Mouse (Mus musculus) c-Kit-positive CD71-negative TER-119-negative erythroid progenitor cells, embryonic 14.5 days (primary cell): ENCODE measurements around the gene Tubb4b.

ENCODE experiments used
- DNase-seq: peaks from one replicate; pipeline ENCODE4 v3.0.0-alpha.2; 2013; ENCODE audit warnings: low read depth

Gene Tubb4b

GRCm38 (mm10) chr2:25185625-25186574, 38.6 kb downstream of the Tubb4b start:
- DNase-seq = no peak

DNA sequence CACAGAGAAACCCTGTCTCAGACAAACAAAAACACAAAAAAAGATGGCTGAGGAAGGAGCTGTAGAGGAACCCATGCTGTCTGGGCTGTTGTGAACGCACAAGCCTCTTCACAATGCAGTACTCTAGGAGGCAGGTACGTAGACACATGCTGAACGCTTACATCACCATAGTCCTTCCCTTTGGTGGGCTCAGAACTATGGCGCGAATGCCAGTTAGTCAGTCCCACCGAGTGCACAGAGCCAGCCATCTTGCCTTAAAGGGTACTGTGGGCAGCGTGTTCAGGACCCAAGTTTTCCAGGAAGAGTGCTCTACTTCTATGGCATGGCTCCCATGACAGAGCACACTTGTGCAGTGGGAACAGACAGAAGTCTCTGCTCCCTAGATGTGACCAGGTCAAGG, 40.0 kb downstream of the Tubb4b start:
- no peak for DNase-seq

DNA sequence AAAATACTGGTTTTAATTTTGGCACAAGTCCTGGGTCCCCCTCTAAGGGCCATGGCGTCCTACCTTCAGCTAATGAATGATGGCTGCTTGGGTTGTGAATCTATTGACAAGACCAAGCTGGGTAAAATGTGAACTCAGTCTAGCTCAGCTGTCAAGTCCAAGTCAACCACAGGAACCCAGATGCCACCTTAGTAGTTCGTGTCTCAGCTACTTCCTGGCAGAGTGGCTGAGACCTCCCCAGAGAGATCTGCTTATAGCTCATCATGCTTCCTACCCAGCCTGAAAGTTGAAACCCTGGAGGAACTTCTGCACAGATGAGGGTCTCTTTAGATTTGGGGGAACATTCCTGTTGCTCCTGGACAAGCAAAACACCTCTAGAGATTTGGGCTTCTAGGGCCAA, 41.2 kb downstream of the Tubb4b start:
- DNase-seq = no peak

- DNase-seq = no peak
These were observed 41.8 kb downstream of the Tubb4b start for GRCm38 (mm10) chr2:25182664-25183063.

DNA sequence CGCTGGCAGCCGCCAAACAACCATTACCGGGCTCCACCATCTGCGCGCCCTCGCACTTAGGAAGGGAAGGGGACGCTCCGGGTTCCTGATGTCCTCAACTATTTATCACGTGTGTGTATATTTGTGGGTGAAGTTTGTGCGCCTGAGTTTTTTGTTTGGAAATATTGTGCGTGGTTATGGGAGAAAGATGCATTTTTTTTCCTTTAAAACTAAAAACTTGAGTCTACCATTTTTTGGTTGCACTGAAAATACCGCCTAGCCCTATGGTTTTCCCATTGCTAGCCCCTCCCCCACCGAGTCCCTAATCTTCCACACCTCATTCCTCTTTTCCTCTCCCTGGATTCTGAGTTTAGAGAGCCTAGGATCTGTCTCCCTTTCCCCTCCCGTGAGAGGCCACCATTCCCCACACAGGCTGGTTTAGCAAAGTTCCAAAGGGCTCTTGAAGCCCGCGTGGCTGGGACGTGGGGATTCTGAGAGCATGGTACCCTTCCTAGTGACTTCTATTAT, 42.6 kb downstream of the Tubb4b start:
- DNase-seq = no peak

DNA sequence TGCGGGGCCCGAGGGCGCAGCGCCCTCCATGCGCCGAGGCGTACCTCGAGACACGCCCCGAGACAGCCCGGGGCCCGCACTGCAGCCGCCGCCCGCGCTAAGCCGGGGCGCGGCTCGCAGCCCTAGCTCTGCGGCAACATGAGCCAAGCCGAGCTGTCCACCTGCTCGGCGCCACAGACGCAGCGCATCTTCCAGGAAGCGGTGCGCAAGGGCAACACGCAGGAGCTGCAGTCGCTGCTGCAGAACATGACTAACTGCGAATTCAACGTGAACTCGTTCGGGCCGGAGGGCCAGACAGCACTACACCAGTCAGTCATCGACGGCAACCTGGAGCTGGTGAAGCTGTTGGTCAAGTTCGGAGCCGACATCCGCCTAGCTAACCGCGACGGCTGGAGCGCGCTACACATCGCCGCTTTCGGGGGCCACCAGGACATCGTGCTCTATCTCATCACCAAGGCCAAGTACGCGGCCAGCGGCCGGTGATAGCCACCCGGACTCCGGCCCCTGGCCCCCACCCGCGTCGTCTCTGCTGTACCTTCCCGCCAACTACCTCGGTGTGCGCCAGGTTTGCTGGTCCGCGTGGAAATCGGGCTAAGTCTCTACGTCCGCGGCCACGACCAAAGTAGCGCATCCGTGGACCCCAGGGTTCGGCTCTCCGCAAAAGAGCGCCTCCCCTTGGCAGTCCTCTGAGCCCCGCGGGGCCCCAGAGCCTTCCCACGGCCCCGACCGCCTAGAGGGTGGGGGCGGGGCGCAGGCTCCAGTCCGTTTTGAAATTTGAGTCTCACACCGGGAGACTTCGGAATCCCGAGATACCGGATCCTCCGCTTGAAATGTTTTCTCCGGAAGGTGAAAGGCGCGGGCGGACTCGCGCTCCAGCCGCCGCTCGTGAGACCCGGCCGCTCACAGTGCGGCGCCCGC, 43.3 kb downstream of the Tubb4b start:
- DNase-seq = no peak

GRCm38 (mm10) chr2:25180478-25180903, 44.0 kb downstream of the Tubb4b start, which contains the start of gene Nrarp:
Gene Nrarp, plus strand, starts transcription at chr2:25180758.
- DNase-seq = peak; percentile 80

DNA sequence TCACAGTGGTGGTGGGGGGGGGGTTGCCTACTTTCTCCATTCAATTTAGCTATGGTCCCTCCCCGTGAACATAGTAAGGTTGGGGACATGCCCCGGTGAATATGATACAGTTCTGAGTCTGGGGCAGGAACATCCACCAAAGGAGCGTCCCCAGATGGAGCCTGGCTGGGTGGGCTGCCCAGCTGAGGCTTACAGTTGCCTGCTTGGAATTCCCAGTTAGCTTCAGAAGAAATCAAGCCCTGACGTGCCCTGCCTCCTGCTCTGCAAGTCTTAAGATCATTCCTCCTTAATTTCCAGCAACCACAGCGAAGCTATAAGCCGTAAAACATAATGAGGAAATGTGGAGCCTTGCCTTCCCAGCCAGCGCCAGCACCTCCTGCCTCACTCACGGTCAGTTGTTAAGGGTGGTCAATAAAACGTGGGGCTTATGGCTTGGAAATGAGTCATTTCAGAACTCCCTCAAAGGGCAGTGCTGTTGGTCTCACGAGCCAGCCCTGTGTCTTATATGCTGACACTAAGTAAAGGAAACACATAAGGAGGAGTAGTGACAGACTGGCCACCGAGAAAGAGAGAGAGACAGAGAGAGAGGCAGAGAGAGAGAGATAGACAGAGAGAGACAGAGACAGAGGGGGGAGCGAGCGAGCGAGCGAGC, 44.8 kb downstream of the Tubb4b start:
- DNase-seq = no peak

DNA sequence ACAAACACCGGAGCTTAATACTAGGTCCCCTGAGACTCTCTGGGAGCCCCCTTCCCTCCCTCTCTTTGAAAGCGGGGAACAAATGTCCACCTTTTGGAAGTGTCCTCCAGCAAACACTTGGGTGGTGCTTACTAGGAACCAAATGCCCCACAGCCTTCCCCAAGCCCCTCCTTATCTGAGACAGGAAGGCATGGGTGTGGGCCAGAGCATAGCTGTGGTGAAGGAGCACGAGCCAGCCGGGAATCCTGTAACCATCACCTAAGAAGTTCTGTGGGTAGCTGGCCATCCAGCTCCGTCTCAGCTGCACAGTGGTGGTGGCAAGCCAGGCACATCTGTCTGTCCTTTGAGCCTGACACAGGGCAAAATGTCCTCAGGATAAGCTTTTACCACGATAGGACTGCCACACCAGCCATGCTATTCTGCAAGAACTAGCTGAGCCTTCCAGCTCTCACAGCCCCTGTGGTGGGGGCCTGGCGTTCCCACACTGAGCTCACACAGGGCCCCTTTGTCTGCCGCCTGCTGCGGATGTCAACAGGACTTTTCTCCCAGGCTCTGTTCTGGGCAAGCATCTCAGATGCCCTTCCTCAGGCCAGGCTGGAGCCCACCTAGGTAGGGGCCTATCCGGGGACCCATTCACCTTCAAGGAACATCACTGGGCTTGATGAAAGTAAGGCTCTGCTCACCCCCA, 46.1 kb downstream of the Tubb4b start:
- DNase-seq = no peak

DNA sequence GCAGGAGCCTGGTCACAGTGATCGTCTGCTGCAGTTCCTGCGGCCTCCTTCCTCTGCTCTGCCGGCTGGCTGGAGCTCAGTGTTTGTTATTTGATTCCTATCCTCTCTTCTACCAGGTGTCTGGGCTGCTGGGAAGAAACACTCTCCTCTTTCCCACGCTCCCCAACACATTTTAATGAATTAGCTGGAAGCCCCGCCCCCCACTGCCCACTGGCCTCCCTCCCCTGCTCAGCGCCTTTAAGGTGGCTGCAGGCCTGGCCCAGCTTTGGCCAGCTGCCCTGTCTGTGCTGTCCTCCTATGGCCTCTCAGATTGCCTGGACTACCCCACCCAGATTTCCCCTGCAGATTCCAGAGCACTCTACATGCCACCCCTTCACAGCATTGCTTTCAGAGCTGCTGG, 46.8 kb downstream of the Tubb4b start:
- no peak for DNase-seq

DNA sequence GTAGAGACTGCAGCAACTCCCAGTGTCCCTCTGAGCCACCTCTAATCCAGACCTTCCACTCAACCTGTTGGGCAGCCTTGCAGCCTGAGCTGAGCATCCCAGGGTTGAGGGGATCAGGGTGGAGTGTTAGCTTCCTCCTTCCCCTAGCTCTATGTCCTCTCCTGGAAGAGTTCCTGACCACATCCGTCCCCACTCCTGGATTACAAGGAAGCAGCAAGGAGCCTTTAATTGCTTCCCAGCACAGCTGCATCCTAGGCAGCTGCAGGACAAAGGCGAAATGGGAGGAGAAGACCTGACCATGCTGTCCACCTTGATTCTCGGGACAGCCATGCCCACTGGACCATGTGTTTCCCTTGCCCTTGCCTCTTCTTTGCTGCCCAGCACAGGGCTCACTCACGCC, 47.4 kb downstream of the Tubb4b start:
- no peak for DNase-seq

GRCm38 (mm10) chr2:25176573-25176972, 47.9 kb downstream of the Tubb4b start:
- DNase-seq = no peak

DNA sequence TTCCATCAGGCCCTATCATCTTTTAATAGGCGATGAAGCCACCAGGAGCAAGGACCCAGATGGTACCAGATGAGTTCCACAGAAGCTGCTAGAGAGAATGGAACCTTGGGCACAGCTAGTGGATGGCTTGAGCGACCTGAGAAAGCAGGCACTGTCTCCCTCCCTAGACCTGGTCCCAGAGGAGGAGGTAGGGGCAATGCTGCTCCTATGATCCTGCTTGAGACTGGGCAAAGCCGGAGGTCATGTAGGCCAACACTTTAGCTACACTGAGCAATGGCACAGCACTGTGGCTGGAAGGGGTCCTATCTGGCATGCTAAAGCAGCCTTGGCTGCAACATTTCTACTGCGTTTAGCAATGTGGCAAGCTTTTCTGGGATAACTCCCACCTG, 48.8 kb downstream of the Tubb4b start:
- DNase-seq = no peak

DNA sequence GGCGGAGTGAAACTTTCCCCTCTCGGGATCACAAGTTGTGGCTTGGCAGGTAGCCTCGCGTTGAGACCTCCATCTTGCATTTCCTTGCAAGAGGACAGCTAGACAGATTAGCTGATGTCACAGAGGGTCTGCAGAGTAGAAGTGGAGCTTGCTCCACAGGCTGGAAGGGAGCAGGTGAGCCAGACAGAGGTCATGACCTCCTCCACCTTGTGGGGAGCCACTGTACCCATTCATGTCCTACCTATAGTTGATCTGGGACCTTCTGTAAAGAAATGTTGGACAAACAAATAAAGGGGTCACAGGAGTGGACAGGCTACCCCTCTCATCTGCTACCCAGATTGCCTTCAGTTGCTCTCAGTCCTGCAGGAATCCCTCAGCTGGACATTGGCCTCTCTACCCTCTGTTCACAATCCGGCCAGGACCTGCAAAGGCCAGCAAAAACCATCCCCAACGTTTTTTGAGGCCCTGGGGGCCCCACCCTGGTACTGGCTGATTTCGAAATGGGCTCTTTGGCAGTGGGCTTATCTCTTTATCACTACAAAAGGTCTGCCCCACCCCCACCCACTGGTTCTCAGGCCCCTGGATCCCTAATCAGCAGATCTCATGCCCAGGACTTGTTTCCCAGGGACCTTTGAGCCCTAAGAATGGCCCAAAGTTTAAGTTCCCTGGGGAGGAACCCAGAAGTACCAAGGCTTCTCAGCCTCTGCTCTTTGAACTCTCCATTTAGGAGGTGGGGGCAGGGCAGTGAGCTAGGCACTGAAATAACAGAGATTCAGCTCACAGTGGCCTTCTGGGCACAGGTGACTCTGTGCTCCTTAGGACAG, 49.4 kb downstream of the Tubb4b start:
- no peak for DNase-seq

DNA sequence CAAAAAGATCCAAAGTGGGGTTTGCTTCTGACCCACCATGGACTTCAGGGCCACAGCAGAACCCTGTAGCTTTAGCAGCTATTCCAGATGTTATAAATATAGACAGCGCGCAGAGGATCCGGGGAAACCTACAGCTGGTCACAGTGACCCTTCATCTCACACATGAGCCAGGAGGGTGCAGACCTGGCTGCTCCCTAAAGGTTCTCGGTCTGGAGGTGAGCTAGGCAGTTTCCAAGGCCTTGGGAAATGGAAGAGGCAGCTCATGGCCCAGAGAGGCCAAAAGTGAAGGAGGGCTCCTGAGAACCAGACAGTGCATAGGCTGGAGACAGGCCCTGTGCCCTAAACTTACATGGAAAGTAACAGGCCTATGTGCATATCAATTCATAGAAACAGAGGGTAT, 50.7 kb downstream of the Tubb4b start:
- no peak for DNase-seq

DNA sequence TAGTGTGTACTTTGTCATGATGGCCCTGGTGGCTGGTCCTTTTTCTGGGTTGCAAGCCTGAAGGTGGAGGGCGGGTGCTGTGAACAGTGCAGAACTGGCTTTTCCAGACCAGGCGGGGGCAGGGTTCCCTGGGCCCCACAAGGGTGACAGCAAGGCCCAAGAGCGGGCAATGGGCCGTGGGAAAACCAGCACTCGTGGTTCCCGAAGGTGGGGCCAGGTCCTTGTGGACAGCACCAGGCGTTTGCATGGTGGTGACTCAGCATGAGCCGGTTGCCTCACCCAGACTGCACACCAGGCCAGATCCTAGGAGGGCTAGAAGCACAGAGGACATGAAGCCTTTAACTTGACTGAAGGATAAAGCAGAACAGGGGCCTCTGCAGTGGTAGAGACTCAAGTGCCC, 51.9 kb downstream of the Tubb4b start:
- no peak for DNase-seq
